Mouse (Mus musculus) R1 (cell line): ENCODE results near the gene Olfr360.
"Not testable (repeated sequence)": the region's sequence is repeated elsewhere in the genome, so short reads cannot be mapped to it uniquely, and the experiment has no call there.

ENCODE experiments used
- DNase-seq: peaks from one replicate; pipeline ENCODE4 v3.0.0-alpha.2; 2018; ENCODE audit warnings: low read depth, low spot score

Olfr360 gene

GRCm38 (mm10) chr2:37065446-37065845, at the start of gene Olfr360:
Olfr360 (plus strand) TSS chr2:37065746.
- DNase-seq = no peak

GRCm38 (mm10) chr2:37089190-37089589, 23.6 kb downstream of the Olfr360 start, which contains the start of gene Olfr361:
Olfr361 (minus strand) TSS chr2:37089290.
- DNase-seq = not testable (repeated sequence)

DNA sequence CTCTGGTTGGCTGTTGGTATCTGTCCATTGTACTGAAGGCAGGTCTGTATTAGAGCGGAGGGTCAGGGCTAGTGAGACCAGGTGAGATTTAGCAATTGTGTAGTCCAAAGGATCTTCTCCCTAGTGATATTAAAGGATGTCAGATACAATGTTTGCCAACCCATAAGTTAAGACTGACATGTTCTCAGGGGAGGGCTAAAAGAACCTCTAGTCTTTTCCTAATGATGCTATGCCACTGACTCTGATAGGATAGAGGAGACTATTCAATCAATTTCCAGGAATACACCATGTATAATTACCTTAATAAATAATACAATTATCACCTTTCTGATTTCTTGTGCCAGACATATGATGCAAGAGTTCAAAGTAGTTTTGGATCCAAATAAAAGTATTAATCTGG, 52.3 kb downstream of the Olfr360 start, which contains the start of gene Olfr362:
TSS of gene Olfr362 (minus strand) at position 101 of the 400 bp plus-strand sequence.
- DNase-seq = no peak
